Mouse (Mus musculus): ENCODE results near the gene C130026I21Rik.
"Not testable (repeated sequence)": the region's sequence is repeated elsewhere in the genome, so short reads cannot be mapped to it uniquely, and the experiment has no call there.

C130026I21Rik gene

GRCm38 (mm10) chr1:85270466-85270865 is at the start of gene C130026I21Rik:
C130026I21Rik (minus strand) TSS chr1:85270566.
- DNase-seq (ENCODE audit: low spot score): not testable (repeated sequence)

GRCm38 (mm10) chr1:85287063-85287462 is 16.7 kb upstream of the C130026I21Rik start:
- not testable (repeated sequence) for DNase-seq (ENCODE audit: low spot score)

GRCm38 (mm10) chr1:85276421-85276820 is 6.1 kb upstream of the C130026I21Rik start:
- DNase-seq (ENCODE audit: low spot score): not testable (repeated sequence)

- DNase-seq (ENCODE audit: low spot score): not testable (repeated sequence)
These were observed 11.7 kb downstream of the C130026I21Rik start for GRCm38 (mm10) chr1:85258634-85259033.

GRCm38 (mm10) chr1:85255217-85255616 is 15.1 kb downstream of the C130026I21Rik start:
- not testable (repeated sequence) for DNase-seq (ENCODE audit: low spot score)

- not testable (repeated sequence) for DNase-seq (ENCODE audit: low spot score)
These were observed 19.2 kb downstream of the C130026I21Rik start for GRCm38 (mm10) chr1:85251211-85251610.

GRCm38 (mm10) chr1:85248985-85249384 is 21.4 kb downstream of the C130026I21Rik start:
- DNase-seq (ENCODE audit: low spot score): not testable (repeated sequence)

GRCm38 (mm10) chr1:85246776-85247460 is 23.4 kb downstream of the C130026I21Rik start:
- not testable (repeated sequence) for DNase-seq (ENCODE audit: low spot score)

- not testable (repeated sequence) for DNase-seq (ENCODE audit: low spot score)
These were observed 24.1 kb downstream of the C130026I21Rik start for GRCm38 (mm10) chr1:85246266-85246665.

GRCm38 (mm10) chr1:85244941-85245340 is 25.4 kb downstream of the C130026I21Rik start:
- DNase-seq (ENCODE audit: low spot score): not testable (repeated sequence)

GRCm38 (mm10) chr1:85243023-85243422 is 27.3 kb downstream of the C130026I21Rik start:
- not testable (repeated sequence) for DNase-seq (ENCODE audit: low spot score)

GRCm38 (mm10) chr1:85239018-85239775 is 31.2 kb downstream of the C130026I21Rik start:
- not testable (repeated sequence) for DNase-seq (ENCODE audit: low spot score)

GRCm38 (mm10) chr1:85206531-85206930 is 63.8 kb downstream of the C130026I21Rik start:
- DNase-seq (ENCODE audit: low spot score): not testable (repeated sequence)

GRCm38 (mm10) chr1:85199523-85199922 is 70.8 kb downstream of the C130026I21Rik start:
- not testable (repeated sequence) for DNase-seq (ENCODE audit: low spot score)

- DNase-seq (ENCODE audit: low spot score): not testable (repeated sequence)
These were observed 71.6 kb downstream of the C130026I21Rik start for GRCm38 (mm10) chr1:85198647-85199350.

GRCm38 (mm10) chr1:85196732-85197131 is 73.6 kb downstream of the C130026I21Rik start:
- not testable (repeated sequence) for DNase-seq (ENCODE audit: low spot score)

- not testable (repeated sequence) for DNase-seq (ENCODE audit: low spot score)
These were observed 76.6 kb downstream of the C130026I21Rik start for GRCm38 (mm10) chr1:85193761-85194160.

- not testable (repeated sequence) for DNase-seq (ENCODE audit: low spot score)
These were observed 88.4 kb downstream of the C130026I21Rik start for GRCm38 (mm10) chr1:85181981-85182380.

GRCm38 (mm10) chr1:85178971-85179370 is 91.4 kb downstream of the C130026I21Rik start:
- DNase-seq (ENCODE audit: low spot score): not testable (repeated sequence)

- not testable (repeated sequence) for DNase-seq (ENCODE audit: low spot score)
These were observed 107.5 kb downstream of the C130026I21Rik start for GRCm38 (mm10) chr1:85162841-85163240.

GRCm38 (mm10) chr1:85155151-85155550 is 115.2 kb downstream of the C130026I21Rik start:
- not testable (repeated sequence) for DNase-seq (ENCODE audit: low spot score)

- DNase-seq (ENCODE audit: low spot score): not testable (repeated sequence)
These were observed 136.7 kb downstream of the C130026I21Rik start for GRCm38 (mm10) chr1:85133671-85134070.
